In the genomic region with DNA sequence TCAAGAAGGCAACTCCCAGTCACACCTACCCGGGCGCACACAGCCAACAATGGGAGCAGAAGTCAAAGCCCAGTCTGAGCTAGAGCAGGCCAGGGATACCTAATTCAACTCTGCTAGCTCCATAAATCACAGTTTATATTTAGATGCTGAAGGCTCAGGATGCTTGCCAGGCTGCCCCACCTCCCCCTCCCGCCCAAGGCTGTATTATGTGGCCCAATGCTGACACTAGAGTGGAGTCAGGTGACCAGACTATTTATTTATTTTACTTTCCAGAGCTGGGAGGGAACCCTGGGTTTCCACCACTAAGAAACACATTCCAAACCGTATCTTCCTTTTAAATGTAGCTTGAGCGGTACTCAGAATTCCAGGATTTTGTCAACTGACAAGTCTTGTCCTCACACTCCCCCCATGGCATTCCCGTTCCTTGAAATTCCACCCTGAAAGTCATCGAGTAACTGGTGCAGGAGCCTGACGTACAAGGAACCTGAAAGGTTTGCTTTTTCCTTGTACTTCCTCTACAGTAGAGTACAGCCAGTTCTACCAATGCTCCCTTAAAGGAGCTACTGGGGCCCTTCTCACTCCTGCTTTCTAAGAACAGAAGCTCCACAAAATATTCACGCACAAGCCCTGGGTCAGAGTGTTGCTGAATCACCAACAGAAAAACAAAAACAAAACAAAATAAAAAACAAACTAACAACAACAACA, we compare ENCODE assay signal across 7 mouse cellular contexts. TPM values are rescaled to one million over a fixed set of nuclear protein-coding genes. Genes with fewer than 3 reads are reported as not detected.
DNase-seq lines count a peak whose midpoint lies in the region; ATAC-seq and TF ChIP-seq lines count a peak whose summit lies in the region.

No protein-coding gene starts in this region.

- peak; percentile 65 to 70 for DNase-seq in heart, adult 18-20 months
- peak; percentile 95 for DNase-seq in kidney, postnatal 0 days (ENCODE audit: low spot score)
- peak; percentile 50 for DNase-seq in ovary, postnatal 36 days (ENCODE audit: low spot score)
- DNase-seq in thymus, postnatal 36 days: no peak
- no peak for DNase-seq in liver, postnatal 0 days

- H3K4me2 ChIP-seq in kidney, postnatal 0 days (ENCODE audit: low read length): peak overlapping the region; percentile 34
- H3K4me2 ChIP-seq in liver, postnatal 0 days (ENCODE audit: low read depth, low read length): no peak overlapping the region
- no peak overlapping the region for H3K4me2 ChIP-seq in forebrain, embryonic 15.5 days (replicated peaks)

- 16% methylated on average over 9 of the region's 9 CpGs for WGBS in kidney, postnatal 0 days
- WGBS in liver, postnatal 0 days (ENCODE audit: insufficient replicate concordance): 66% methylated on average over 9 of the region's 9 CpGs
- WGBS in forebrain, embryonic 15.5 days: 86% methylated on average over 9 of the region's 9 CpGs

- H3K36me3 ChIP-seq in kidney, postnatal 0 days (ENCODE audit: insufficient read depth, low read length): peaks cover 11% of the 10 kb centered on the region
- H3K36me3 ChIP-seq in liver, postnatal 0 days (replicated peaks; ENCODE audit: insufficient read depth, low read length): no peaks in the 10 kb centered on the region
- peaks cover 14% of the 10 kb centered on the region for H3K36me3 ChIP-seq in forebrain, embryonic 15.5 days

- ATAC-seq in kidney, postnatal 0 days (replicated peaks; ENCODE audit: low FRiP score, low read depth): peak; percentile 93
- no peak for ATAC-seq in liver, postnatal 0 days
- no peak for ATAC-seq in forebrain, embryonic 15.5 days (replicated peaks)

- H3K27me3 ChIP-seq in kidney, postnatal 0 days (ENCODE audit: insufficient read depth, low read length): no peaks in the 10 kb centered on the region
- H3K27me3 ChIP-seq in liver, postnatal 0 days (ENCODE audit: insufficient read depth, low read length): no peaks in the 10 kb centered on the region
- no peaks in the 10 kb centered on the region for H3K27me3 ChIP-seq in forebrain, embryonic 15.5 days

- TF ChIP-seq CTCF in cortical plate, adult 2 months (IDR thresholded peaks at IDR 0.05; ENCODE audit: extremely low read depth, insufficient read depth, low read length): no peak
- TF ChIP-seq CTCF in kidney, postnatal 0 days (IDR thresholded peaks at IDR 0.05; ENCODE audit: low read depth): no peak
- no peak for TF ChIP-seq CTCF in liver, postnatal 0 days (IDR thresholded peaks at IDR 0.05; ENCODE audit: low read depth)

- H3K9ac ChIP-seq in kidney, postnatal 0 days (ENCODE audit: low read depth, low read length): no peak overlapping the region
- H3K9ac ChIP-seq in liver, postnatal 0 days (replicated peaks): no peak overlapping the region
- H3K9ac ChIP-seq in forebrain, embryonic 15.5 days (replicated peaks): no peak overlapping the region

- no peaks in the 10 kb centered on the region for H3K9me3 ChIP-seq in kidney, postnatal 0 days (replicated peaks; ENCODE audit: low read length)
- no peaks in the 10 kb centered on the region for H3K9me3 ChIP-seq in liver, postnatal 0 days (ENCODE audit: low read length)
- no peaks in the 10 kb centered on the region for H3K9me3 ChIP-seq in forebrain, embryonic 15.5 days

- no peak overlapping the region for H3K4me3 ChIP-seq in cortical plate, adult 2 months (ENCODE audit: insufficient read depth, low read length)
- H3K4me3 ChIP-seq in kidney, postnatal 0 days (replicated peaks; ENCODE audit: low read depth, low read length): no peak overlapping the region
- no peak overlapping the region for H3K4me3 ChIP-seq in liver, postnatal 0 days (ENCODE audit: low read depth, low read length)
- H3K4me3 ChIP-seq in forebrain, embryonic 15.5 days: no peak overlapping the region

- TF ChIP-seq EP300 in liver, postnatal 0 days (IDR thresholded peaks at IDR 0.05; ENCODE audit: low read depth): no peak

- H3K4me1 ChIP-seq in cortical plate, adult 2 months (ENCODE audit: control insufficient read depth, insufficient read depth, low read length): peaks cover 3% of the 10 kb centered on the region
- H3K4me1 ChIP-seq in kidney, postnatal 0 days (replicated peaks; ENCODE audit: insufficient read depth, low read length): peaks cover 13% of the 10 kb centered on the region; the same call in 1 of the 2 replicates
- H3K4me1 ChIP-seq in liver, postnatal 0 days (ENCODE audit: insufficient read depth): no peaks in the 10 kb centered on the region
- peaks cover 12% of the 10 kb centered on the region for H3K4me1 ChIP-seq in forebrain, embryonic 15.5 days

- peak overlapping the region; percentile 65; the same call in 1 of the 2 replicates for H3K27ac ChIP-seq in cortical plate, adult 2 months (ENCODE audit: insufficient read depth, low read length)
- peak overlapping the region; percentile 86 for H3K27ac ChIP-seq in kidney, postnatal 0 days
- no peak overlapping the region for H3K27ac ChIP-seq in liver, postnatal 0 days (ENCODE audit: low read depth)
- no peak overlapping the region for H3K27ac ChIP-seq in forebrain, embryonic 15.5 days (replicated peaks)

- no peak for TF ChIP-seq POLR2A in cortical plate, adult 2 months (IDR thresholded peaks at IDR 0.05; ENCODE audit: extremely low read depth, insufficient read depth, low read length)

RNA-seq across cellular contexts. Expression of a gene that starts 51.9 kb away (rescaled TPM):
- 29.9 TPM in 2 replicates for polyA plus RNA-seq in cortical plate, adult 2 months (2012; rRNA removed)
- total RNA-seq in heart, adult 18-20 months (2021): 10 to 100 TPM; 36.3 to 41.5 TPM
- 84.2 and 91.3 TPM in 2 replicates for polyA plus RNA-seq in kidney, postnatal 0 days (2015; fragmentation: Nextera tagmentation; extraction: Ambion mirVana)
- polyA plus RNA-seq in liver, postnatal 0 days (2015; fragmentation: Nextera tagmentation; extraction: Ambion mirVana): 35.3 and 35.5 TPM in 2 replicates
- polyA plus RNA-seq in forebrain, embryonic 15.5 days (2015; fragmentation: Nextera tagmentation; extraction: Ambion mirVana): 119 and 135 TPM in 2 replicates

Comparison
In these comparisons a context has a peak if more than half of its experiments do, and no peak if none do; other contexts are left out.
1. H3K27ac ChIP-seq: peak in cortical plate, adult 2 months (single experiment) and kidney, postnatal 0 days (single experiment); none in liver, postnatal 0 days (single experiment) and forebrain, embryonic 15.5 days (single experiment).
2. DNase-seq: peak in heart, adult 18-20 months (2 of 2), kidney, postnatal 0 days (single experiment) and ovary, postnatal 36 days (single experiment); none in thymus, postnatal 36 days (0 of 2) and liver, postnatal 0 days (single experiment).